Mouse (Mus musculus) thymus, adult 2 months (tissue): ENCODE data around the gene Crb2. TPM values are rescaled to one million over a fixed set of nuclear protein-coding genes. Genes with fewer than 3 reads are reported as not detected.

Experiments used
- DNase-seq: peaks from one replicate; pipeline ENCODE4 v3.0.0; 2021
- H3K27ac ChIP-seq: fragments of 200-500 bp; 2 replicates; pipeline ENCODE4 v1.5.1; 2012; ENCODE audit warnings: low read length, control low read depth; ENCODE audit not compliant: control insufficient read depth, insufficient read depth
- H3K27me3 ChIP-seq: fragments of 200-500 bp; 2 replicates; pipeline ENCODE4 v1.6.1; 2012; ENCODE audit warnings: mild to moderate bottlenecking, low read length, moderate library complexity, mixed read lengths; ENCODE audit not compliant: control insufficient read depth, insufficient read depth
- H3K36me3 ChIP-seq: fragments of 200-500 bp; 2 replicates; pipeline ENCODE4 v1.6.1; 2012; ENCODE audit warnings: mild to moderate bottlenecking, low read length, moderate library complexity; ENCODE audit not compliant: control insufficient read depth, insufficient read depth
- H3K4me1 ChIP-seq: fragments of 200-500 bp; replicated peaks from 2 replicates; pipeline ENCODE4 v1.6.1; 2012; ENCODE audit warnings: low read length; ENCODE audit not compliant: control insufficient read depth, insufficient read depth
- H3K4me3 ChIP-seq: fragments of 200-500 bp; 2 replicates; pipeline ENCODE4 v1.5.1; 2012; ENCODE audit warnings: mild to moderate bottlenecking, low read length, control low read depth, moderate library complexity; ENCODE audit not compliant: control insufficient read depth, insufficient read depth
- CTCF ChIP-seq: fragments of 200-500 bp; IDR thresholded peaks from 2 replicates; pipeline ENCODE4 v1.5.1; 2012; ENCODE audit warnings: mild to moderate bottlenecking, control low read depth, low read length, moderate library complexity, borderline replicate concordance; ENCODE audit not compliant: control insufficient read depth, poor library complexity, insufficient read depth; ENCODE audit errors: extremely low read depth
- POLR2A ChIP-seq: fragments of 200-500 bp; IDR thresholded peaks from 2 replicates; pipeline ENCODE4 v1.6.1; 2012; ENCODE audit warnings: mild to moderate bottlenecking, low read length, control low read depth, moderate library complexity; ENCODE audit not compliant: control insufficient read depth, poor library complexity, insufficient read depth; ENCODE audit errors: extremely low read depth
- WGBS: fragments of 180-500 bp; shearing (Covaris S2); methylation state at CpG from one replicate; pipeline ENCODE4 v1.1.7; 2018; 5-methylcytosine and 5-hydroxymethylcytosine counted together
- polyA plus RNA-seq: library from polyadenylated mRNA; depleted of rRNA; stranded (reverse); fragments of >200 nt; gene quantifications from 2 replicates; pipeline ENCODE4 v1.2.3, GENCODE M21; 2012; rRNA removed

Gene Crb2
- polyA plus RNA-seq, 1 experiment = 0.38 TPM

- WGBS = 97% methylated on average over 10 of the region's 10 CpGs
- DNase-seq = no peak
- no peaks in the 10 kb centered on the region for H3K27me3 ChIP-seq
- H3K4me3 ChIP-seq = no peak overlapping the region
- no peaks in the 10 kb centered on the region for H3K36me3 ChIP-seq
- TF ChIP-seq CTCF = no peak
- no peak for TF ChIP-seq POLR2A
- peaks cover 10% of the 10 kb centered on the region for H3K4me1 ChIP-seq
- H3K27ac ChIP-seq = no peak overlapping the region
These were observed 56.2 kb downstream of the Crb2 start for GRCm38 (mm10) chr2:37832253-37832652.

- Histone ChIP-seq H3K4me3 (no peak overlapping the region), H3K27ac (no peak overlapping the region), H3K27me3 (no peaks in the 10 kb centered on the region), H3K4me1 (no peaks in the 10 kb centered on the region), H3K36me3 (no peaks in the 10 kb centered on the region)
- TF ChIP-seq CTCF (no peak), POLR2A (no peak)
- 100% methylated on average over 3 of the region's 3 CpGs for WGBS
- no peak for DNase-seq
These were observed 60.9 kb downstream of the Crb2 start for GRCm38 (mm10) chr2:37836926-37837325.

DNA sequence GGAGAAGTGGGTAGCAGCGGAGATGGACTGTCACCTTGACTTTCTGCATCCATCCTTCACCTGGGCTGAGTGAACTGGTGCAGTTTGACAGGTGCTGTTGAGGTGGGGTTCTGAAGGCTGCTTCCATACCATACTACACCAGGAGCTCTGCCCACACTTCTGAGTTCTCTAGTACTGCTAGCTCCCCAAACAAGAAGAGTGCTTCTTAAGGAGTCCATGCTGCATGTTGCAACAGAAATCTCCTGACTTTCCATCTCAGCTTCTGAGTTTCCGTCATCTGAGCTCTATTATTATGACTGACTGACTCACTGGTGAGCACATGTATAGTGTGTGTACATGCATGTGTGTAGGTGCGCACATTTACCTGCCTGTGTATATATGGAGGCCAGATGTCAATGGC, 61.5 kb downstream of the Crb2 start:
- H3K27ac ChIP-seq = no peak overlapping the region
- no peak for DNase-seq
- H3K36me3 ChIP-seq = no peaks in the 10 kb centered on the region
- TF ChIP-seq CTCF = no peak
- no peak for TF ChIP-seq POLR2A
- H3K4me3 ChIP-seq = no peak overlapping the region
- no peaks in the 10 kb centered on the region for H3K27me3 ChIP-seq
- 100% methylated on average over 3 of the region's 3 CpGs for WGBS
- no peaks in the 10 kb centered on the region for H3K4me1 ChIP-seq

DNA sequence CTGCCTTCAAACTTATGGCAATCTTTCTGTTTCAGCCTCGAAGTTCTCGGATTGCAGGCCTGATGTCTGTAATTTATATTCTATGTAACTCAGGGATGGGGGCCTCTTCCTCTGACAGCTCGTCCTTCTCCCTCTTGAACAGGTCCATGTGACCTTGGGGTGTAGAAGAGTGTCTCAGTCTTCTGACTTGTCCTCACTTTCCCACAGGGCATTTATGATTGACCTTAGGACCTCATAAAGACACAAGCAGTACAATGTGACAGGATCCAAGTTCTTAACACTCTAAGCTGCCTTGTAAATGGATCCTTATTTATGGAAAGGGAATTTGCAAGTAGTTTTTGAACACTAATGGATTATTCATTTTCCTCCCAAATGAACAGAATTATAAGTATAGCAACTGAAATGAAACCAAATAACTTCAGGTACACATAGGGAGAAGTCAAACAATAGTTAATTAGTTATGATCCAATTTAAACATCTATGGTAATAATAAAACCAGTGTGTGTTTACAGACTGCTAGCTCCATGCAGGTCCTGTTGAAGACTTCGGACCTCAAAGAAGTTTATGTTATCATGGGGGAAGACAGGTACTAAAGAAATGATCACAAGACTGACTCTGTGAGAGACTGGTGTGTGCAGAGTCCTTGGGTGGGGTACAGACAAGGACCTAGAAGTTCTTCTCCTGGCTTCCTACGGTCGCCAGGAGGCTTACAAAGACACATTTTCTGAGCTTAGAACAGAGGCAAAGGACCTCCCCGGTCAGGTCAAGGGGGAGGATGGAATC, 62.3 kb downstream of the Crb2 start:
- H3K27ac ChIP-seq = no peak overlapping the region
- no peak overlapping the region for H3K4me3 ChIP-seq
- no peaks in the 10 kb centered on the region; the same call in 1 of the 2 replicates for H3K4me1 ChIP-seq
- H3K36me3 ChIP-seq = no peaks in the 10 kb centered on the region
- no peaks in the 10 kb centered on the region for H3K27me3 ChIP-seq
- TF ChIP-seq CTCF (no peak), POLR2A (no peak)
- 96% methylated on average over 7 of the region's 7 CpGs for WGBS
- no peak for DNase-seq

- Histone ChIP-seq H3K27ac (no peak overlapping the region), H3K4me1 (no peaks in the 10 kb centered on the region; the same call in 1 of the 2 replicates), H3K27me3 (no peaks in the 10 kb centered on the region), H3K36me3 (no peaks in the 10 kb centered on the region), H3K4me3 (no peak overlapping the region)
- DNase-seq = no peak
- no peak for TF ChIP-seq POLR2A
- no peak for TF ChIP-seq CTCF
These were observed 63.9 kb downstream of the Crb2 start for GRCm38 (mm10) chr2:37839922-37840321.

DNA sequence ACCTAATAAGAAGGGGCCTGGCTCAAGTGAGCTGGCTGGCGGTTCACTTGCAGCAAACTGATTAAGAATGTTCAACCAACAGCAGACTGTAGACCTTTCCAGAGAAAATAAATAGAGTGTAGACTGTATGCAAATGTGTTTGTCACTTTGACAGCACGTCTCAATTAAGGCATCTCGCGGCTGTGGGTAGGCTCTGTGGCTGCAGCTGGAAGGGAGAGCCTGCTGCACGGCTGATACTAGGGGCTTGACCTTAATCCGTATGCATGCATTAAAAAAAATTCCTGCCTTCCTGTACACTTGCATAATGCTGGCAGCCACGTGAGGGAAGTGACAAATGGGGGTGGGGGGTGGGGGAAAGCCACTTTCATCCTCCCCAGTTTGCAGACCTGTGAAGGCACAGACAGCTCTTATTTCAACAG, 66.1 kb downstream of the Crb2 start:
- H3K4me1 ChIP-seq = no peaks in the 10 kb centered on the region; the same call in 1 of the 2 replicates
- 70% methylated on average over 7 of the region's 7 CpGs for WGBS
- no peak overlapping the region for H3K4me3 ChIP-seq
- no peak for DNase-seq
- TF ChIP-seq CTCF (no peak), POLR2A (no peak)
- no peaks in the 10 kb centered on the region for H3K36me3 ChIP-seq
- no peaks in the 10 kb centered on the region for H3K27me3 ChIP-seq
- H3K27ac ChIP-seq = no peak overlapping the region; the same call in 1 of the 2 replicates

DNA sequence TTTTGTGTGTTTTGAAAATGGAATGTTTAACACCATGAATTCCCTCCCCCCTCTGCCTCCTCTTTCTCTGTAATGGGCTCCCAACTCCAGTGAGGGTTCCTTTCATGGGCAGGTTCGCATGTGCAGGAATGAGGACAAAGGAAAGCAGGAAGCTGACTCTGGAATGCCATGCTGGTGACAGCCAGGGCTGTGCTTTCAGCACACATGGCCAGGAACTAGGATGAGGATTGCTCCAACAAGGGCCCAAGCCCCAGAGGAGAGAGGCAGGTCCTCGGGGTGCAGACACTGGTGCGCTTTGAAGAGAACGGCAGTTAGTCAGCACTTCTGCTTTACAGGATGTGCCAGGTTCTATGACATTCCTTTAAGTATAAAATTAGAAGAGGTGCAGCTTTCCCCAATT, 66.7 kb downstream of the Crb2 start:
- Histone ChIP-seq H3K4me3 (no peak overlapping the region), H3K36me3 (no peaks in the 10 kb centered on the region), H3K4me1 (no peaks in the 10 kb centered on the region; the same call in 1 of the 2 replicates), H3K27ac (no peak overlapping the region), H3K27me3 (no peaks in the 10 kb centered on the region)
- no peak for DNase-seq
- no peak for TF ChIP-seq POLR2A
- TF ChIP-seq CTCF = no peak
- 76% methylated on average over 4 of the region's 4 CpGs for WGBS

Other genes with a start within 250 kb of the Crb2 start
- 10.6 and 12.7 TPM in 2 replicates for gene Strbp, start 72.4 kb upstream of the Crb2 start, polyA plus RNA-seq